Mouse (Mus musculus) heart, adult 2 months (tissue): ENCODE measurements at regions not wholly inside any gene's neighbourhood (a gene's known extent, or its start where the extent isn't known, plus 50 kb on each side); places are given as distances from the start of the nearest gene placed in this dataset.
"Not testable (repeated sequence)": the region's sequence is repeated elsewhere in the genome, so short reads cannot be mapped to it uniquely, and the experiment has no call there.

Experiments used
- DNase-seq, 2 experiments: peaks; one replicate each; pipeline ENCODE4 v3.0.0; 2021
- H3K27ac ChIP-seq: fragments of 200-600 bp; 2 replicates; pipeline ENCODE4 v1.8.1; 2022
- H3K27me3 ChIP-seq: fragments of 200-500 bp; 2 replicates; pipeline ENCODE4 v1.6.1; 2012; ENCODE audit warnings: mild to moderate bottlenecking, low read length, inconsistent platforms, mixed read lengths; ENCODE audit not compliant: control insufficient read depth, insufficient read depth
- H3K36me3 ChIP-seq: fragments of 200-500 bp; 2 replicates; pipeline ENCODE4 v1.6.1; 2012; ENCODE audit warnings: low read length, inconsistent platforms; ENCODE audit not compliant: control insufficient read depth, insufficient read depth
- H3K4me1 ChIP-seq: fragments of 200-500 bp; 2 replicates; pipeline ENCODE4 v1.6.1; 2011; ENCODE audit warnings: low read length; ENCODE audit not compliant: control insufficient read depth, insufficient read depth
- H3K4me3 ChIP-seq: fragments of 200-600 bp; 2 replicates; pipeline ENCODE4 v1.8.1; 2022
- H3K79me2 ChIP-seq: fragments of 200-500 bp; replicated peaks from 2 replicates; pipeline ENCODE4 v1.6.1; 2012; ENCODE audit warnings: mild to moderate bottlenecking, inconsistent platforms, low read length, moderate library complexity, mixed read lengths; ENCODE audit not compliant: control insufficient read depth, insufficient read depth
- H3K9ac ChIP-seq: fragments of 200-500 bp; 2 replicates; pipeline ENCODE4 v1.6.1; 2012; ENCODE audit warnings: low read depth, mild to moderate bottlenecking, control low read depth, inconsistent platforms, low read length, mixed read lengths
- CTCF ChIP-seq: fragments of 200-600 bp; IDR thresholded peaks from 2 replicates; pipeline ENCODE4 v1.8.1; 2022; ENCODE audit warnings: antibody characterized with exemption, mild to moderate bottlenecking, moderate library complexity
- WGBS: fragments of 180-500 bp; shearing (Covaris S2); methylation state at CpG from one replicate; pipeline ENCODE4 v1.1.7; 2018; 5-methylcytosine and 5-hydroxymethylcytosine counted together
- intact Hi-C: fragments of 180-260 bp; cut with DNase I; formaldehyde crosslinking; loops from one replicate; pipeline ENCODE4 v1.15.1; 2025

DNA sequence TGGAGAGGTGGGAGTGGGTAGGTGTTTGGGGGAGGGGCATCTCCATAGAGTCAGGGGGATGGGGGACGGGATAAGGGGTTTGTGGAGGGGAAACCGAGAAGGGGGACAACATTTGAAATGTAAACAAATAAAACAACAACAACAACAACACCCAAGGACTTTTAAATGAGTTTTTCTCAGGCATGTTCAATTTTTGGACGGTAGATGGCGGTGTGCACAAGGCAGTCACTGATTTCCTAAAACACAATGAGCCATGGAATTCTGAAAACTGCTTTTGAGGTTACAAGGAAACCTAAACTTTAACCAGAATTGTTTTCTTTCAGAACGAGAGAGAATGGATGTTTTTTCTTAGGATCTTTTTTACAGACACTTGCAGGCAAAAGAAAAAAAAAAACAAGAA, 246.9 kb upstream of the Snrpn start:
- H3K4me3 ChIP-seq, H3K27ac ChIP-seq, H3K79me2 ChIP-seq, DNase-seq, H3K4me1 ChIP-seq, H3K36me3 ChIP-seq, H3K27me3 ChIP-seq, H3K9ac ChIP-seq: not testable (repeated sequence)
- peak; percentile 40 for TF ChIP-seq CTCF
- intact Hi-C loops: loop anchor here (5.0 kb wide), 1 partner anchor 100 kb away; no protein-coding TSS in a partner anchor
- 6% methylated on average over 5 of the region's 5 CpGs for WGBS

- WGBS: 10% methylated on average over 3 of the region's 3 CpGs
- H3K79me2 ChIP-seq, H3K27ac ChIP-seq, H3K27me3 ChIP-seq, H3K9ac ChIP-seq, H3K4me1 ChIP-seq, H3K36me3 ChIP-seq, DNase-seq, H3K4me3 ChIP-seq, intact Hi-C loops: not testable (repeated sequence)
Observed at GRCm38 (mm10) chr7:60374001-60374400, 234.0 kb upstream of the Snrpn start.

- intact Hi-C loops, H3K4me3 ChIP-seq, H3K9ac ChIP-seq, H3K27ac ChIP-seq, H3K4me1 ChIP-seq, H3K36me3 ChIP-seq, H3K27me3 ChIP-seq, H3K79me2 ChIP-seq, DNase-seq: not testable (repeated sequence)
- WGBS: 60% methylated on average over 2 of the region's 2 CpGs
Observed at GRCm38 (mm10) chr7:60352206-60352605, 212.2 kb upstream of the Snrpn start.
